Mouse (Mus musculus) cerebellum, postnatal 4 days (tissue): ENCODE data around the gene Tpk1.

ENCODE experiments used
- DNase-seq, 2 experiments: peaks; one replicate each; pipeline ENCODE4 v3.0.0; 2022; ENCODE audit warnings: low spot score in 2 of 2, mixed read lengths in 1 of 2

Tpk1 gene

GRCm38 (mm10) chr6:43445856-43446255, 220.2 kb downstream of the Tpk1 start:
- DNase-seq, result no peak

GRCm38 (mm10) chr6:43442191-43442590, 223.9 kb downstream of the Tpk1 start:
- DNase-seq, result no peak

- DNase-seq, result peak; percentile 57 to 93
Observed at GRCm38 (mm10) chr6:43435987-43436541, 230.0 kb downstream of the Tpk1 start.

GRCm38 (mm10) chr6:43434365-43434764, 231.7 kb downstream of the Tpk1 start:
- no peak for DNase-seq

DNA sequence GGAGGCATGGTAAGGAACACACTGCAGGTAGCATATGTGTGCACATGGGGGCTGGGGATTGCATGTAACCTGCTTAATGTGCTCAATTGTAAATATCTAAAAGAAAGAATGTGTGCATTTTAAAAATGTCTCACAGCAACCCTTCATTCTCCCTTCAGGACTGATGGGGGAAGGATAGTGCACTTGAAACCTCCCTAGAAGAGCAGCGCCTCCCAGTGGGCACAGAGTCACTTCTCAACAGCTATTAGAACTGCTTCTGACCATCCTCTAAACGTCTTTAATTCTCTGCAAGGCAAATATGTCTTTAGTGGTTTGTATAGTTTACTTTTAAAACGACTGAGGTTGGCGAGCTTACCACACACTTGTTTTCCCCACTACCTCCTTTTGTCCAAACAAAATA, 241.1 kb downstream of the Tpk1 start:
- DNase-seq, result no peak

- no peak for DNase-seq
Observed at GRCm38 (mm10) chr6:43420358-43420979, 245.6 kb downstream of the Tpk1 start.

GRCm38 (mm10) chr6:43408949-43409348, 257.1 kb downstream of the Tpk1 start:
- DNase-seq, result no peak

- DNase-seq, result no peak
Observed at GRCm38 (mm10) chr6:43403076-43403475, 263.0 kb downstream of the Tpk1 start.

DNA sequence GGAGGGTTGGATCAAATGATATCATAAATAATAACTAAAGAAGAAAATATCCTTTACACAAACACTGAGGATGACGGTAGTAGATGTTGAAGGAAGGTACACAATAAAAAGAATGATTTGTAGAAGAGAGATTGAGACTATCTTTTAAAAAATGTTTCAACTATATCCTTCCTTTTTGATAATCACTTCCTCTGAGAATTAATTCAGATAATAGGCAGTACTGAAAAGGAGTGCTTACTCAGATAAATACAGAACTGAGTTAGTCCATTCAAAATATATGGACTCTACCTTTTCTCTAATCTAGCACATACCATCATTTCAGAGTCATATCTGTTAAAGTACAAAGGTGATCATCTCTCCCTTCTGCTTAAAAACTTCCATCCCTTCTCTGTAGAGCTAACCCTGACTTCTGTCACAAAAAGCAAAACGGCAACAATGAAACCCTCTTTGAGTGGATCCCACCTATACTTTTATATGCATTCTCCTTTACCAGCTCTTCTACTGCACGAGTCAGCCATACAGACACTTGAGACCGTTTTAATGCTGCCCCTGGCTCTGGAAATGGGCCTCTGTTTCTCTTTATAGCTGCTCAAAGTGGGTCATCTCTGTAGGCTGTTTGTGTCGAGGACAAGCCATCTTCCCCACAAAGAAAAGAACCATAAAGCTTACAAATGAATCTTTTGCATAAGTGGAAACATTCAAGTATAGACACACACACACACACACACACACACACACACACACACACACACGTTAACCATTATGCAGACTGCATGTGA, 263.7 kb downstream of the Tpk1 start:
- no peak for DNase-seq

GRCm38 (mm10) chr6:43396426-43396825, 269.7 kb downstream of the Tpk1 start:
- DNase-seq, result no peak

DNA sequence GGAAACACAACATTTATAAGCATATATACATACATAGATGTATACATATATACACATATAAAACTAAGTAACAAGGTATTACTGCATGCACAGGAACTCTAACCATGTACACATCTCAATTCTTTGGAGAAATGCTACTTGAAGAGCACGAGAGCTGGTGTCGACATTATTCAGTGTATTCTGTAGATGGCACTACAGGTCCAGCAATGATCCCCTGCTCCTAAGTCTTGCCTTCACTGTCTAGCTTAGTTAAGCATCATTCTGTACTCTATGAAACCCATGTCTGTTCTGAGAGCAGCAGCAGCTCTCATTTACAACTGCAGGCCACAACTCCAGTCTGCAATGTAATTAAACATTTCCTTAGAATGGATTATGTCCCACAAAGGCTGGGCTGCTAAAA, 270.5 kb downstream of the Tpk1 start:
- DNase-seq, result peak in 1 of 2 experiments; percentile 16

DNA sequence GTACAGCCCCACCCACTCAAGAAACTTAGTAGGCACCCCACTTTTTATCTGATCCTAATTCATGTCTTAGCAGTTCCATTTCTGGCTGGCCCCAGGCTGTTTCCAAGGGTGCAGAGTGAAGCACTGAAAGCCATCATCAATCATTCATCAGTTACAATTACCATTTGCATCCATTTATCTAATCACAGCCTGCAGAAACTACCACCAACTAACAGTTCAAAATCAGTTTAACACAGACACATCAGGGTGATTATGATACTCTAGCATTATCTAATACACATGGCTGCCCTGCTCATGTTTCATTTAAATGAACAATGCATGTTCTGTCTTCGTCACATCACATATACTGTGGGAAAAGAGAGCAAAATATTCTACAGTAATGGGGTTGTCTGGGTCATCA, 274.7 kb downstream of the Tpk1 start:
- DNase-seq, result no peak

DNA sequence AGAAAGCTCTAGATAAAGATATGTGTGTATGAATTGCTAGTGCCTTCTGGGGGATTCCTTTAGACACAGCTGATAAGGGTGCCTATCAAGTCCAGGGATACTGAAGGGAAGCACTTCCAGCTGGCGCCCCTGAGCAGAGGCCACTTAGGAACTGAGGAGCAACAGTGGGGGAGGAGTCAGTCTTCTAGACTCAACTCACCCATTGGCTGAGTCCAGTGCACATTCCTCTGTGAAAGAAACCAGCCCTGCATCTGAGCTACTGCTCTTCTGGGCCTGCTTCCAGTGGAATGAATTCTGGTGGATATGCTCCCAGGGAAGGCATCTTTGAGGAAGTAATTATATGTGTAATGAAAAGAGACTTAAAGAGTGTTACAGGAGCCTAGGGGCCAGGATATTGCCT, 278.8 kb downstream of the Tpk1 start:
- no peak for DNase-seq

- no peak for DNase-seq
Observed at GRCm38 (mm10) chr6:43384841-43385240, 281.2 kb downstream of the Tpk1 start.

GRCm38 (mm10) chr6:43384304-43384703, 281.8 kb downstream of the Tpk1 start:
- DNase-seq, result no peak

DNA sequence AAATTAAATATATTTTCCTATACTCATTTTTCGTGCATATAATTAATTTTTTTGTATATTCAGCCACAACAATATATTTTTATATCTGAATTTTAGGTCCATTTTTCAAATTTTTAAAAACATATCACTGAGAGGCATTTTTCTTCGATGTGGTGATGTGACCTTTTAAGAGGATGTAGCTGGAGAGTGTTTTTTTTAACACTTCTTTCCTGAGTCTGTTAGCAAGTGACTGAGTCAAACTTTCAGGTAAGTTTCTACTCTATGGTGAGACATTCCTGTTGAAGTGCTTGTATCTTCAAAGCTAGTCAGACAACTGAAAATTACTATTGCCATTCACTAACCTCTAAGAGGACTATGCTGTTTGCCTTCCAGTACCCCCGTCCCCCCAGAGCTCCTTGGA, 283.3 kb downstream of the Tpk1 start:
- no peak for DNase-seq

DNA sequence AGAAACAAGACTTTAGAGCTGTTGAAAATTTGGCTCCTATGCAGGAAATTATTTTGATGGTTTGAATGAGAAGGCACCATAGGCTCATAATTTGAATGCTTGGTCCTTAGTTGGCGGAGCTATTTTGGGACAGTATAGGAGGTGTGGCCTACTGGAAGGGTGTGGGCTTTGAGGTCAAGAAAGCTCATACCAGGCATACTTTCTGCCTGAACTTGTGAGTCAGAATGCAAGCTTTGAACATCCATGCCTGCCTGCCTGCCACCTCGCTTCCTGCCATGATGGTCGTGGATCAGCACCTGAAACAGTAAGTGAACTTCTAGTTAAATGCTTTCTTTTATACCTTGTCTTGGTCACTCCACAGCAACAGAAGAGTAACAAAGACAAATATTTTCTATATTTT, 283.8 kb downstream of the Tpk1 start:
- DNase-seq, result no peak

GRCm38 (mm10) chr6:43373206-43373605, 292.9 kb downstream of the Tpk1 start:
- DNase-seq, result no peak

GRCm38 (mm10) chr6:43367434-43367945, 298.6 kb downstream of the Tpk1 start:
- DNase-seq, result no peak

GRCm38 (mm10) chr6:43366952-43367351, 299.1 kb downstream of the Tpk1 start:
- DNase-seq, result no peak

GRCm38 (mm10) chr6:43363917-43364316, 302.2 kb downstream of the Tpk1 start:
- DNase-seq, result no peak

DNA sequence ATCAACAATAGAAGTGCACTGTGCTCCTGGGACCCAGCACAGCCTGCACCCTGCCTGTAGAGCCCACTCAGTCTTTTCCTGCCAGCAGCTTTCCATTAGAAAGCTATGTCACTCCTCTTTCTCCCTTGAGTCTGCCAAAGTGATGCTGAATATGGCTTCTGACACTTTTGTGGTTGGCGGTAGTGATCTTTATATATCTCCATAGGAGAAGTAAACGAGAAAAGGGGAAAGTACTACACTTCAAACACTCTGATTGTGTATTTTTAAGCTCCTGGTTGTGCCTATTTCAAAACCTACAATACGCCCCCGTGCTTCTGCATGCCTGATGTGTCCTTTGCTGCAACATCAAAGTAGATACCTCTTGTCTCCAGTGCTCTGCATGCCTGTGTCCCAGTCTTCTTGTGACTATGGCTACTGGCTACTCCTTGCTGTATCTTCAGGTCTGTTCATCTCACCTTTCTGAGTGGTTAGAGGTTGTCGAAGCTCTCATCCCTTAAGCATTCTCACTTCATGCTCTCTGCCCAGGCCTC, 302.7 kb downstream of the Tpk1 start:
- no peak for DNase-seq

GRCm38 (mm10) chr6:43361248-43361647, 304.8 kb downstream of the Tpk1 start:
- DNase-seq, result no peak
